Mouse (Mus musculus) bone marrow, adult 2 months (tissue): ENCODE data around the gene Ybx1.

Source experiments
- CTCF ChIP-seq: fragments of 200-500 bp; IDR thresholded peaks from 2 replicates; pipeline ENCODE4 v1.5.1; 2011; ENCODE audit warnings: low read length, control low read depth; ENCODE audit not compliant: control insufficient read depth, insufficient read depth
- POLR2A ChIP-seq: fragments of 200-500 bp; IDR thresholded peaks from 2 replicates; pipeline ENCODE4 v1.6.1; 2011; ENCODE audit warnings: low read depth, mild to moderate bottlenecking, control low read depth, low read length, borderline replicate concordance; ENCODE audit not compliant: control insufficient read depth

- TF ChIP-seq CTCF (no peak), POLR2A (no peak)
Measured at GRCm38 (mm10) chr4:119285336-119285735, 9.1 kb downstream of the Ybx1 start.
